Mouse (Mus musculus): ENCODE measurements around the gene Mcm6. TPM values are rescaled to one million over a fixed set of nuclear protein-coding genes. Genes with fewer than 3 reads are reported as not detected.

Gene Mcm6
- polyA plus RNA-seq, 1 experiment from 2014 or later = 179 TPM

- Histone ChIP-seq H3K27me3 (no peaks in the 10 kb centered on the region), H3K4me1 (no peaks in the 10 kb centered on the region), H3K27ac (no peak overlapping the region), H3K4me2 (replicated peaks) (no peak overlapping the region), H3K4me3 (no peak overlapping the region), H3K36me3 (peaks cover 15% of the 10 kb centered on the region), H3K9ac (no peak overlapping the region), H3K9me3 (replicated peaks) (no peaks in the 10 kb centered on the region)
- ATAC-seq (ENCODE audit: low FRiP score) = no peak
- WGBS = 80% methylated on average over 7 of the region's 7 CpGs
These were observed 12.8 kb upstream of the Mcm6 start for GRCm38 (mm10) chr1:128372143-128372860.

GRCm38 (mm10) chr1:128368732-128369441, 9.4 kb upstream of the Mcm6 start:
- H3K9me3 ChIP-seq (replicated peaks) = no peaks in the 10 kb centered on the region
- WGBS = 57% methylated on average over 5 of the region's 5 CpGs
- peak; percentile 76 for ATAC-seq (ENCODE audit: low FRiP score)
- no peak overlapping the region for H3K27ac ChIP-seq
- no peak overlapping the region for H3K9ac ChIP-seq
- H3K27me3 ChIP-seq = no peaks in the 10 kb centered on the region
- no peak overlapping the region for H3K4me3 ChIP-seq
- H3K4me2 ChIP-seq (replicated peaks) = no peak overlapping the region
- H3K4me1 ChIP-seq = no peaks in the 10 kb centered on the region
- peaks cover 17% of the 10 kb centered on the region for H3K36me3 ChIP-seq

- peaks cover 25% of the 10 kb centered on the region for H3K36me3 ChIP-seq
- H3K4me3 ChIP-seq = no peak overlapping the region
- WGBS = 69% methylated on average over 2 of the region's 2 CpGs
- no peak for ATAC-seq (ENCODE audit: low FRiP score)
- H3K9me3 ChIP-seq (replicated peaks) = no peaks in the 10 kb centered on the region
- H3K27ac ChIP-seq = no peak overlapping the region
- H3K9ac ChIP-seq = no peak overlapping the region
- H3K27me3 ChIP-seq = no peaks in the 10 kb centered on the region
- no peak overlapping the region for H3K4me2 ChIP-seq (replicated peaks)
- H3K4me1 ChIP-seq = peaks cover 17% of the 10 kb centered on the region
These were observed 1.1 kb upstream of the Mcm6 start for GRCm38 (mm10) chr1:128360601-128361000.

DNA sequence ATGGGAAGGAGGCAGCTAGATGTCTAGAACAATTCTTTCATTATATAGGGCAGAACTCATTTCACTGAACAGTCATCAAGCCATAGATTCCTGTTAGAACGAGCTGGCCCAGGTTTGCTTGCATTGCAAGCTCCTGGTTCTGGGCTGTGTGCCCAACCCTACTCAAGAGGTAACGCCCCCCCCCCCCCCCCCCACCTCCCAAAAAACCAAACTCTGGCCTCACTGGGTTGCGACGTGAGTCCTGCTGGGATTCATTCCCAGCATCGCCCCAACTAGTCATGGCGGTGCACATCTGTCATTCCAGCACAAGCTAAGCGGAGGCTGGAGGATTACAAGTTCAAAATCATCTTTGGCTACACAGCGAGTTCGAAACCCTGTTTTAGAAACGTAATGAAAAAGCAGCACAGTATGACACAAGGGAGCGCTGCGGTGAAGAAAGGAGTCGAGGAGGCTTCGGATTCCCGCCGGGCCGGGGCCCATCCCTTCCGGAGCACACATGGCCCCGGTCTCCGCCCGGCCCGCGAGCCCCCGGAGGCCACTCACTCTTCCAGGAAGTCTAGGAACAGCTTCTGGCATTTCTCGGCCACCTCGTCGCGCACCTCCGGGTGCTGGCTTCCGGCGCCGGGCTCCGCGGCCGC, 429 bp downstream of the Mcm6 start:
- peak; percentile 85 for ATAC-seq (ENCODE audit: low FRiP score)
- WGBS = under 1% methylated on average over 35 of the region's 35 CpGs
- peak overlapping the region; percentile 67 for H3K4me2 ChIP-seq (replicated peaks)
- H3K27ac ChIP-seq = peak overlapping the region; percentile 82
- H3K9me3 ChIP-seq (replicated peaks) = no peaks in the 10 kb centered on the region
- H3K4me1 ChIP-seq = peaks cover 17% of the 10 kb centered on the region
- peaks cover 22% of the 10 kb centered on the region for H3K36me3 ChIP-seq
- H3K4me3 ChIP-seq = peak overlapping the region; percentile 76
- H3K9ac ChIP-seq = peak overlapping the region; percentile 67
- no peaks in the 10 kb centered on the region for H3K27me3 ChIP-seq

DNA sequence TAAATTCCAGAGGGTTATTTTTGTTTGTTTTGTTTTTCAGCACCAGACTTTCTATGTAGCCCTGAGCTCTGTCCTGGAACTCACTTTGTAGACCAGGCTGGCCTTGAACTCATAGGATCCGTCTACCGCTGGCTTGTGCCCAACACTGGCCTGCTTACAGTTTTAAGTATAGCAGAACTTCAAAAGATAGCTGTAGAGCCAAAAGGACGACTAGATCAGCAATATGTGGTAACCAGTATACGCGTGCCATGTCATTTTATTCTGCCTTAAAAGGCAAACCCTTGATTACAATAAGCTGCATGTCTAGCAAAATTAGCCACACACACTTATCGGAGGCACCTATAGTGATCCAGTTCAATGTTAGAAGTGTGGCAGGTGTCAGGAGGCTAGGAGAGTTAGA, 1.2 kb downstream of the Mcm6 start:
- no peak overlapping the region for H3K27ac ChIP-seq
- peaks cover 17% of the 10 kb centered on the region for H3K4me1 ChIP-seq
- 68% methylated on average over 6 of the region's 6 CpGs for WGBS
- H3K36me3 ChIP-seq = peaks cover 23% of the 10 kb centered on the region
- ATAC-seq (ENCODE audit: low FRiP score) = no peak
- peak overlapping the region; percentile 67 for H3K4me2 ChIP-seq (replicated peaks)
- peak overlapping the region; percentile 76 for H3K4me3 ChIP-seq
- peak overlapping the region; percentile 67 for H3K9ac ChIP-seq
- no peaks in the 10 kb centered on the region for H3K27me3 ChIP-seq
- no peaks in the 10 kb centered on the region for H3K9me3 ChIP-seq (replicated peaks)

DNA sequence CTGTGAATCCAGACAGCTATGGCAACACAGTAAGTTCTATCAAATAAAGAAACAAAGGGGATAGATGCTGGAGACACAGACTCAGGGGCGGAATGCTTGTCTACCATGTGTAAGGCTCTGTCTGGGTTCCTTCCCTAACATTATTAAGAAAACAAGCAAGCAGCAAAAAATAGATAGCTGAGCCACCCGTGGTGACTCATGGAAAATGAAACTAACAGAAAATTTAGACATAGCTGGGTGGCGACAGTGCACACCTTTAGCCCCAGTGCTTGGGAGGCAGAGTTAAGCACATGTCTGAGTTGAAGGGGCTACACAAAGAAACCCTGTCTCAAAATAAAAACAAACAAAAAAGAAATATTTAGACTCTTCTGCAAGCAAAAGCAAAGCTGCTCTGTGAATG, 2.0 kb downstream of the Mcm6 start:
- 72% methylated on average over 3 of the region's 3 CpGs for WGBS
- Histone ChIP-seq H3K4me1 (peaks cover 17% of the 10 kb centered on the region), H3K4me2 (replicated peaks) (peak overlapping the region; percentile 67), H3K4me3 (peak overlapping the region; percentile 76), H3K36me3 (peaks cover 20% of the 10 kb centered on the region), H3K27ac (no peak overlapping the region), H3K9me3 (replicated peaks) (no peaks in the 10 kb centered on the region), H3K27me3 (no peaks in the 10 kb centered on the region), H3K9ac (0 out of 2 replicates have a peak overlapping the region, but pooled peaks have one; percentile 13)
- no peak for ATAC-seq (ENCODE audit: low FRiP score)

DNA sequence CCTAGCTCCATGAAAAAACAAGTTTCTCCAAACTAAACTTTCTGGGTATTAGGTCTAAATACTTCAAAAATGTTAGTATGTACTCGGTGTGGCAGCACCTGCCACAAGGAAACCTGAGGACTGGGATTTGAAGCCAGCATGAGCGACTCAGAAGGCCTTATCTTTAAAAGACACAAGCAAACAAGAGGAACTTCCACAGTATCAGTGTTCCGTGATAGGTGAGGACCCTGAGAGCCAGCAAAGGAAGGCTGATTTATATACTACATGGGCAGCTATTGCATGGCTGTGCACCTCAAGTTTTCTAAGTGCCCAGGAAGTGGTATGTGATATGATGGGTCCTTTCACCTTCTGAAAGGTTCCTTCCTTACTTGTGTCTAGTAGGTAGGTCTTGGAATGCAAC, 6.4 kb downstream of the Mcm6 start:
- H3K36me3 ChIP-seq = peaks cover 33% of the 10 kb centered on the region
- H3K9me3 ChIP-seq (replicated peaks) = no peaks in the 10 kb centered on the region
- H3K4me2 ChIP-seq (replicated peaks) = no peak overlapping the region
- H3K4me1 ChIP-seq = peaks cover 8% of the 10 kb centered on the region
- no peak overlapping the region for H3K9ac ChIP-seq
- H3K27me3 ChIP-seq = no peaks in the 10 kb centered on the region
- no peak for ATAC-seq (ENCODE audit: low FRiP score)
- 93% methylated on average over 3 of the region's 3 CpGs for WGBS
- H3K4me3 ChIP-seq = no peak overlapping the region
- no peak overlapping the region for H3K27ac ChIP-seq

- H3K4me1 ChIP-seq = no peaks in the 10 kb centered on the region
- H3K27ac ChIP-seq = no peak overlapping the region
- H3K36me3 ChIP-seq = peaks cover 80% of the 10 kb centered on the region
- H3K27me3 ChIP-seq = no peaks in the 10 kb centered on the region
- no peaks in the 10 kb centered on the region for H3K9me3 ChIP-seq (replicated peaks)
- 42% methylated on average over 10 of the region's 10 CpGs for WGBS
- no peak overlapping the region for H3K4me2 ChIP-seq (replicated peaks)
- peak; percentile 67; the same call in 1 of the 2 replicates for ATAC-seq (ENCODE audit: low FRiP score)
- no peak overlapping the region for H3K4me3 ChIP-seq
- H3K9ac ChIP-seq = no peak overlapping the region
These were observed 15.2 kb downstream of the Mcm6 start for GRCm38 (mm10) chr1:128344232-128344631.

GRCm38 (mm10) chr1:128337708-128338320, 21.6 kb downstream of the Mcm6 start:
- Histone ChIP-seq H3K36me3 (peaks cover 75% of the 10 kb centered on the region), H3K4me3 (no peak overlapping the region), H3K9ac (no peak overlapping the region), H3K4me2 (replicated peaks) (no peak overlapping the region), H3K4me1 (no peaks in the 10 kb centered on the region), H3K27ac (no peak overlapping the region), H3K27me3 (no peaks in the 10 kb centered on the region), H3K9me3 (replicated peaks) (no peaks in the 10 kb centered on the region)
- WGBS = 91% methylated on average over 13 of the region's 13 CpGs
- no peak for ATAC-seq (ENCODE audit: low FRiP score)

GRCm38 (mm10) chr1:128330313-128330712, 29.2 kb downstream of the Mcm6 start:
- WGBS = 88% methylated on average over 1 of the region's 1 CpGs
- no peak for ATAC-seq (ENCODE audit: low FRiP score)
- H3K9me3 ChIP-seq (replicated peaks) = no peaks in the 10 kb centered on the region

DNA sequence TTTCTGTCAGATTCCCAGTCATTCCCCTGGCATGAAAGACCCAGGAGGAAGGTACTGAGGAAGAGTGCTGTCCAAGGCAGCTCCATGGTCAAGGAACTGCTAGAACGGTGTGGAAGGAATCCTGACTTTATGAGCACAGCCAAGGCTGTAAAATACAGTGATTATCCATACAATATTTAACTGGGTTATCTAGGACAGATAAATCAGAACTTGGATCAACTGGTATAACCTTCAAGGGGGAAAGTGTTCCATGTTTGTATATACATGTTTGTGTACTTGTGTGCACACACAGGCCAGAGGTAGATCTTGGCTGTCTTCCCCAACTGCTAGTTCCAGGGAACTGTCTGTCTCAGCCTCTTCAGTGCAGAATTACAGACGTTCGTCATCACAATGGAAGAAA, 31.2 kb downstream of the Mcm6 start, which contains the start of gene Lct:
TSS of gene Lct (minus strand) at position 101 of the 400 bp plus-strand sequence.
- Histone ChIP-seq H3K27ac (no peak within 1 kb of the TSS), H3K9ac (no peak within 1 kb of the TSS), H3K9me3 (replicated peaks) (no peaks in the 10 kb centered on the region), H3K36me3 (peaks cover 51% of the 10 kb centered on the region), H3K4me1 (no peaks in the 10 kb centered on the region), H3K4me2 (replicated peaks) (no peak within 1 kb of the TSS), H3K4me3 (no peak within 1 kb of the TSS), H3K27me3 (no peaks in the 10 kb centered on the region)
- WGBS = 80% methylated on average over 3 of the region's 3 CpGs
- ATAC-seq (ENCODE audit: low FRiP score) = no peak

More at GRCm38 (mm10) chr1:128330313-128330712, 29.2 kb downstream of the Mcm6 start:
- Histone ChIP-seq H3K4me3 (no peak overlapping the region), H3K36me3 (peaks cover 66% of the 10 kb centered on the region), H3K9ac (no peak overlapping the region), H3K4me1 (no peaks in the 10 kb centered on the region), H3K4me2 (replicated peaks) (no peak overlapping the region), H3K27ac (no peak overlapping the region), H3K27me3 (no peaks in the 10 kb centered on the region)

DNA sequence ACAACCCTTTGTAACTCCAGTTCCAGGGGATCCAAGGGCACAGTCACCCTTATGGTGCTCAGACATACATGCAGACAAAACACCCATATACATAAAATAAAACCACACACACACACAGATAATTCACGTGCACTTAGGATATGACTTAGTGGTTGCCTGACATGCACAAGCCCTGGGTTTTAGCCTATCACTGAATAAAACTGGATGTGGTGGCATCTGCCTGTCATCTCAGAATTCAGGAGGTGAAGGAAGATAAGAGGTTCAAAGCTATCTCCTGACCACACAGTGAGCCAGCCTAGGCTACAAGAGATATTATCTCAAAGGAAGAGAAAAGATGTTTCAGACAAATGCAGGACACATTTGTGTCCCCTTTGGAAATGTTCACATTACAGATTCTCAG, 32.3 kb downstream of the Mcm6 start:
- Histone ChIP-seq H3K9ac (no peak overlapping the region), H3K4me2 (replicated peaks) (no peak overlapping the region), H3K27me3 (no peaks in the 10 kb centered on the region), H3K27ac (no peak overlapping the region), H3K4me3 (no peak overlapping the region), H3K4me1 (no peaks in the 10 kb centered on the region), H3K36me3 (peaks cover 42% of the 10 kb centered on the region), H3K9me3 (replicated peaks) (no peaks in the 10 kb centered on the region)
- WGBS = 100% methylated on average over 1 of the region's 1 CpGs
- ATAC-seq (ENCODE audit: low FRiP score) = no peak
